Mouse (Mus musculus) C2C12 (cell line): ENCODE results near the gene Il17f.

Experiments used
- CEBPB ChIP-seq: IDR thresholded peaks from one replicate; pipeline ENCODE4 v1.6.1; 2011; ENCODE audit warnings: low read depth, mild to moderate bottlenecking, control low read depth, moderate library complexity
- CTCF ChIP-seq: IDR thresholded peaks from one replicate; pipeline ENCODE4 v1.5.1; 2011; ENCODE audit not compliant: control insufficient read depth, insufficient read depth, insufficient read length
- MAX ChIP-seq: IDR thresholded peaks from one replicate; pipeline ENCODE4 v1.6.1; 2011; ENCODE audit warnings: mild to moderate bottlenecking, control low read depth

DNA sequence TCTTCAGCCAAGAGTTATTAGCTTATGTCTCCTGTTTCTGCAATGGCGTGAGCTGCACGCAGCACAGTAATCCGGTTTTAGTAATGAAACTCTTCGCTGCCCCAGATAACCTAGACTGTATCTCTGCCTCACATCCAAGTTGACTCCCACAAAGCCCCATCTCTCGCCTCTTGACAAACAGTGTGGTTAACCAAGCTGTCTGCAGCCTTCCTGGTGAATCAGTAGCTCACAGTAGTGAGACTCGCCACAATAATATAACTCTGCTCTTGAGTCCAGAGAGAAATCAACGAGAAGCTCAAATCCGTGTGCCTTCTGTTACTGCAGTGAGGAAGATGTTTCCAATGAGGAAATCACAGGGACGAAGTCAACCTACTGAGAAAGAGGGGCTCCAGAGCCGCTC, 36.0 kb downstream of the Il17f start:
- TF ChIP-seq MAX (no peak), CEBPB (no peak), CTCF (no peak)
